Mouse (Mus musculus) kidney, postnatal 0 days (tissue): Measurements from ENCODE around the gene Rps19. TPM values are rescaled to one million over a fixed set of nuclear protein-coding genes. Genes with fewer than 3 reads are reported as not detected.

Experiments used
- ATAC-seq: fragments of 200-750 bp; cut with Nextera tagmentation; replicated peaks from 2 replicates; pipeline ENCODE4 v1.8.0; 2017; ENCODE audit warnings: low read depth, moderate number of reproducible peaks, moderate TSS enrichment, moderate library complexity; ENCODE audit not compliant: low FRiP score
- DNase-seq: peaks from one replicate; pipeline ENCODE4 v3.0.0-alpha.2; 2016; ENCODE audit warnings: low spot score
- H3K27ac ChIP-seq: fragments of 300-500 bp; sonication (generic); 2 replicates; pipeline ENCODE4 v1.5.1; 2014; ENCODE audit warnings: mild to moderate bottlenecking
- H3K27me3 ChIP-seq: fragments of 300-500 bp; sonication (generic); 2 replicates; pipeline ENCODE4 v1.6.1; 2014; ENCODE audit warnings: low read length, mixed read lengths; ENCODE audit not compliant: insufficient read depth
- H3K36me3 ChIP-seq: fragments of 300-500 bp; sonication (generic); 2 replicates; pipeline ENCODE4 v1.6.1; 2014; ENCODE audit warnings: low read length, mixed read lengths; ENCODE audit not compliant: insufficient read depth
- H3K4me1 ChIP-seq: fragments of 300-500 bp; sonication (generic); replicated peaks from 2 replicates; pipeline ENCODE4 v1.6.1; 2014; ENCODE audit warnings: antibody characterized with exemption, low read length, mixed read lengths; ENCODE audit not compliant: insufficient read depth
- H3K4me2 ChIP-seq: fragments of 300-500 bp; sonication (generic); 2 replicates; pipeline ENCODE4 v1.6.1; 2014; ENCODE audit warnings: mild to moderate bottlenecking, low read length, moderate library complexity, mixed read lengths
- H3K4me3 ChIP-seq: fragments of 300-500 bp; sonication (generic); replicated peaks from 2 replicates; pipeline ENCODE4 v1.5.1; 2014; ENCODE audit warnings: low read depth, low read length
- H3K9ac ChIP-seq: fragments of 300-500 bp; sonication (generic); 2 replicates; pipeline ENCODE4 v1.6.1; 2014; ENCODE audit warnings: low read depth, low read length
- H3K9me3 ChIP-seq: fragments of 300-500 bp; sonication (generic); replicated peaks from 2 replicates; pipeline ENCODE4 v1.6.1; 2016; ENCODE audit warnings: low read length, inconsistent platforms, mixed read lengths
- CTCF ChIP-seq: IDR thresholded peaks from 2 replicates; pipeline ENCODE4 v1.5.1; 2016; ENCODE audit warnings: antibody characterized with exemption, low read depth, mild to moderate bottlenecking, moderate library complexity
- WGBS: fragments of 180-500 bp; shearing (Covaris S2); extraction: QIAGEN DNeasy Blood & Tissue Kit; methylation state at CpG from one replicate; pipeline ENCODE4 v1.1.7; 2014; 5-methylcytosine and 5-hydroxymethylcytosine counted together
- polyA plus RNA-seq: library from polyadenylated mRNA; unstranded; fragments of >200 nt; fragmentation: Nextera tagmentation; extraction: Ambion mirVana; gene quantifications from 2 replicates; pipeline ENCODE4 v1.2.1, GENCODE M21; 2015

Gene Rps19
- polyA plus RNA-seq, 1 experiment from 2014 or later = 3,330 TPM

- H3K27ac ChIP-seq = no peak overlapping the region
- no peaks in the 10 kb centered on the region; the same call in 1 of the 2 replicates for H3K4me1 ChIP-seq
- TF ChIP-seq CTCF = no peak
- H3K9ac ChIP-seq = no peak overlapping the region
- no peak for DNase-seq
- H3K4me2 ChIP-seq = no peak overlapping the region
- H3K4me3 ChIP-seq = no peak overlapping the region
- no peaks in the 10 kb centered on the region for H3K27me3 ChIP-seq
- WGBS = 62% methylated on average over 8 of the region's 8 CpGs
- no peaks in the 10 kb centered on the region for H3K36me3 ChIP-seq
- no peaks in the 10 kb centered on the region for H3K9me3 ChIP-seq
- ATAC-seq = 0 out of 2 replicates have a peak, but pooled peaks have one; percentile 42
Observed at GRCm38 (mm10) chr7:24852557-24853232, 31.5 kb upstream of the Rps19 start.

- H3K27me3 ChIP-seq = no peaks in the 10 kb centered on the region
Observed at GRCm38 (mm10) chr7:24853233-24853563, 31.0 kb upstream of the Rps19 start.

GRCm38 (mm10) chr7:24853695-24854094, 30.5 kb upstream of the Rps19 start:
- Histone ChIP-seq H3K9ac (no peak overlapping the region), H3K4me2 (no peak overlapping the region), H3K4me1 (no peaks in the 10 kb centered on the region; the same call in 1 of the 2 replicates), H3K4me3 (no peak overlapping the region), H3K36me3 (no peaks in the 10 kb centered on the region), H3K9me3 (no peaks in the 10 kb centered on the region), H3K27ac (no peak overlapping the region), H3K27me3 (no peaks in the 10 kb centered on the region)
- no peak for TF ChIP-seq CTCF
- DNase-seq (no peak), ATAC-seq (no peak)
- 25% methylated on average over 7 of the region's 7 CpGs for WGBS

More at GRCm38 (mm10) chr7:24853233-24853563, 31.0 kb upstream of the Rps19 start:
- no peak for TF ChIP-seq CTCF
- Histone ChIP-seq H3K4me2 (no peak overlapping the region), H3K4me1 (no peaks in the 10 kb centered on the region; the same call in 1 of the 2 replicates), H3K4me3 (no peak overlapping the region), H3K9ac (no peak overlapping the region), H3K36me3 (no peaks in the 10 kb centered on the region), H3K27ac (no peak overlapping the region), H3K9me3 (no peaks in the 10 kb centered on the region)
- DNase-seq = no peak
- ATAC-seq = no peak

- H3K4me1 ChIP-seq = no peaks in the 10 kb centered on the region; the same call in 1 of the 2 replicates
- DNase-seq (no peak), ATAC-seq (no peak)
- no peak overlapping the region for H3K4me3 ChIP-seq
- H3K27ac ChIP-seq = no peak overlapping the region
- no peaks in the 10 kb centered on the region for H3K36me3 ChIP-seq
- H3K9me3 ChIP-seq = no peaks in the 10 kb centered on the region
- WGBS = 53% methylated on average over 6 of the region's 6 CpGs
- H3K4me2 ChIP-seq = no peak overlapping the region
- no peak overlapping the region for H3K9ac ChIP-seq
- H3K27me3 ChIP-seq = no peaks in the 10 kb centered on the region
- TF ChIP-seq CTCF = no peak
Observed at GRCm38 (mm10) chr7:24856460-24857120, 27.6 kb upstream of the Rps19 start.

- no peak overlapping the region for H3K4me2 ChIP-seq
- no peak for TF ChIP-seq CTCF
- no peak overlapping the region for H3K27ac ChIP-seq
- no peaks in the 10 kb centered on the region for H3K36me3 ChIP-seq
- DNase-seq (no peak), ATAC-seq (no peak)
- WGBS = 62% methylated on average over 5 of the region's 5 CpGs
- H3K4me3 ChIP-seq = no peak overlapping the region
- H3K9me3 ChIP-seq = no peaks in the 10 kb centered on the region
- no peak overlapping the region for H3K9ac ChIP-seq
- no peaks in the 10 kb centered on the region for H3K4me1 ChIP-seq
- H3K27me3 ChIP-seq = no peaks in the 10 kb centered on the region
Observed at GRCm38 (mm10) chr7:24859234-24859633, 24.9 kb upstream of the Rps19 start.

GRCm38 (mm10) chr7:24861913-24862312, 22.3 kb upstream of the Rps19 start, which contains the start of gene Gm9844:
TSS of gene Gm9844 (plus strand) at chr7:24862213.
- Histone ChIP-seq H3K4me3 (no peak within 1 kb of the TSS), H3K27me3 (no peaks in the 10 kb centered on the region), H3K4me2 (no peak within 1 kb of the TSS), H3K4me1 (no peaks in the 10 kb centered on the region), H3K27ac (no peak within 1 kb of the TSS), H3K9ac (no peak within 1 kb of the TSS), H3K9me3 (no peaks in the 10 kb centered on the region), H3K36me3 (no peaks in the 10 kb centered on the region)
- TF ChIP-seq CTCF = no peak
- ATAC-seq (no peak), DNase-seq (no peak)
- 78% methylated on average over 7 of the region's 7 CpGs for WGBS
